Mouse (Mus musculus) liver, embryonic 14.5 days (tissue): ENCODE measurements around the gene Rab25.

Experiments used
- CTCF ChIP-seq: IDR thresholded peaks from 2 replicates; pipeline ENCODE4 v1.5.1; 2016; ENCODE audit warnings: antibody characterized with exemption, low read depth, control low read depth
- EP300 ChIP-seq: IDR thresholded peaks from 2 replicates; pipeline ENCODE4 v1.6.1; 2016; ENCODE audit warnings: antibody characterized with exemption, low read depth

DNA sequence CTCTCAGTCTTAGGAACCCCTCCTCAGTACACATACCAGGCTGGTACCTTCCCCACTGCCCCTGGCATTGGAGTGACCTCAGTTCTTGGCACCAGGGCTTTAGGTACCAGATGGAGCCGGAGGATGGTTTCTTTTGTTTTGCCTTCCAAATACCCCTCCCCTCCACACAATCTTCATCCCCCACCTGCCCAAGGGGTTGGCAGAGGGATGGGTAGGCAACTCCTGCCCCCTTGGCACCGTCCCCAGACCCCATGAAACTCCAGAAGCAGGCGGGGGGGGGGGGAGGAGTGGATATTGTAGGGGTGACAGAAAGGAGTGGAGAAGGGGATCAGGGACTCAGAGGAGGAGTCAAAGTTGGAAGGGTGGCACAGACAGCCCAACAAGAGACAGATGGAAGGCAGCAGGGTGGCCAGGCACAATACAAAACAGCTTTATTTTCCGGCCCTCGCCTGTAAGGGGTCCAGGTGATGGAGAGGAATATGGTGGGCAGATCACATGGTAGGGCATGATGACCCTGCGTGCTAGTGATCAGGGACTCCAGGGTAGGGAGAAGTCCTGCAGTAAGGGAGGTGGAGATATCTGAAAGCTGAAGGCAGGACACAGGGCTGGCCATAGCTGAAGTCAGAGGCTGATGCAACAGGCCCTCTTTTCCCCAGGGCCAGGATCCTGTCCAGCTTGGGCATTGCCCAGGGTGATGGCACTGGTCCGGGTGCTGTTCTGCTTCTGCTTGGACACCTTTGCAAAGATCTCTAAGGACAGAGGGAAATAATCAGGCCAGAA lies 6.3 kb downstream of the Rab25 start:
- TF ChIP-seq CTCF (no peak), EP300 (no peak)
